Mouse (Mus musculus) hindbrain, embryonic 13.5 days (tissue): Measurements from ENCODE around the gene Mdp1. TPM values are rescaled to one million over a fixed set of nuclear protein-coding genes. Genes with fewer than 3 reads are reported as not detected.

Experiments
- ATAC-seq: fragments of 200-750 bp; cut with Nextera tagmentation; 2 replicates; pipeline ENCODE4 v1.8.0; 2017; ENCODE audit warnings: moderate TSS enrichment; ENCODE audit not compliant: low FRiP score
- H3K27ac ChIP-seq: fragments of 300-500 bp; sonication (generic); 2 replicates; pipeline ENCODE4 v1.5.1; 2015; ENCODE audit warnings: inconsistent platforms, mild to moderate bottlenecking, moderate library complexity
- H3K27me3 ChIP-seq: fragments of 300-500 bp; sonication (generic); 2 replicates; pipeline ENCODE4 v1.6.1; 2015; ENCODE audit warnings: mild to moderate bottlenecking, inconsistent platforms
- H3K36me3 ChIP-seq: fragments of 300-500 bp; sonication (generic); 2 replicates; pipeline ENCODE4 v1.6.1; 2015; ENCODE audit warnings: mild to moderate bottlenecking, inconsistent platforms
- H3K4me1 ChIP-seq: fragments of 300-500 bp; sonication (generic); replicated peaks from 2 replicates; pipeline ENCODE4 v1.6.1; 2015; ENCODE audit warnings: inconsistent platforms
- H3K4me2 ChIP-seq: fragments of 300-500 bp; sonication (generic); 2 replicates; pipeline ENCODE4 v1.6.1; 2015; ENCODE audit warnings: inconsistent platforms, mild to moderate bottlenecking, moderate library complexity
- H3K4me3 ChIP-seq: fragments of 300-500 bp; sonication (generic); 2 replicates; pipeline ENCODE4 v1.5.1; 2015; ENCODE audit warnings: mild to moderate bottlenecking, inconsistent platforms
- H3K9ac ChIP-seq: fragments of 300-500 bp; sonication (generic); 2 replicates; pipeline ENCODE4 v1.6.1; 2015; ENCODE audit warnings: mild to moderate bottlenecking, inconsistent platforms
- H3K9me3 ChIP-seq: fragments of 300-500 bp; sonication (generic); 2 replicates; pipeline ENCODE4 v1.6.1; 2016; ENCODE audit warnings: inconsistent platforms
- WGBS: fragments of 180-500 bp; shearing (Covaris S2); methylation state at CpG from one replicate; pipeline ENCODE4 v1.1.7; 2015; 5-methylcytosine and 5-hydroxymethylcytosine counted together
- polyA plus RNA-seq: library from polyadenylated mRNA; unstranded; fragments of >200 nt; fragmentation: Nextera tagmentation; extraction: Ambion mirVana; gene quantifications from 2 replicates; pipeline ENCODE4 v1.2.1, GENCODE M21; 2015

The Mdp1 gene
- 74.7 and 77.5 TPM in 2 replicates for polyA plus RNA-seq

DNA sequence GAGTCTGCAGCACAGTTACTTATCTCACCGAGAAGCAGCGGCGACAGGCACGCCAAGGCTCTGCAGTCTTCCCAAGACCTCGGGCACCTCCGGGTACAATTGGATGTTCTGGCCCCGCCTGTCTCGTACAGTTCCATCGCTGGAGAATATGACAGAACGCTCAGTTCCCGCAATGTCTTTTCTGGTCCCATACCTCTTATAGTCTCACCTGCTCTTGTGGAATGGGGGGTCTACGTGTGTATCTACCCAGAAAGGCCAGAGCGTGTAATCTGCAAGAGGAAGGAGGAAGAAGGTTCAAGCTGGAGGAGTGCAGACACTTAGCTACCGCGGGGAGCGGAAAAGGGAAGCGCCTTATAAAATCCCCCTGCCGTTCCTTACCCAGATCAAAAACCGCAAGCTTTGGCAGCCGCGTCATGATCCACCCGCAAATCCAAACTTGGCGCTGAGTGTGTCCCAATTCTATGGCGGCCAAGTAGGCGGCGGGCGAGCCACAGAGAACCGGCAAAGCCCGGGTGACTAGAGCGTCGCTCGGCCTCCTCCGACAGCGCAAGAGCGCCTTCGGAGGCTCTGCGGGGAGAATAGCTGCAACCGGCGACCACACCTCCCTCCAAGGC lies at the start of gene Mdp1:
TSS of gene Mdp1 (minus strand) at position 549 of the 614 bp plus-strand sequence.
- Histone ChIP-seq H3K9ac (peak within 1 kb of the TSS; percentile 81), H3K4me2 (peak within 1 kb of the TSS; percentile 64), H3K36me3 (peaks cover 31% of the 10 kb centered on the region), H3K4me1 (peaks cover 15% of the 10 kb centered on the region), H3K27ac (peak within 1 kb of the TSS; percentile 88), H3K4me3 (peak within 1 kb of the TSS; percentile 69), H3K9me3 (no peaks in the 10 kb centered on the region), H3K27me3 (no peaks in the 10 kb centered on the region)
- under 1% methylated on average over 39 of the region's 39 CpGs for WGBS
- ATAC-seq: peak; percentile 96

DNA sequence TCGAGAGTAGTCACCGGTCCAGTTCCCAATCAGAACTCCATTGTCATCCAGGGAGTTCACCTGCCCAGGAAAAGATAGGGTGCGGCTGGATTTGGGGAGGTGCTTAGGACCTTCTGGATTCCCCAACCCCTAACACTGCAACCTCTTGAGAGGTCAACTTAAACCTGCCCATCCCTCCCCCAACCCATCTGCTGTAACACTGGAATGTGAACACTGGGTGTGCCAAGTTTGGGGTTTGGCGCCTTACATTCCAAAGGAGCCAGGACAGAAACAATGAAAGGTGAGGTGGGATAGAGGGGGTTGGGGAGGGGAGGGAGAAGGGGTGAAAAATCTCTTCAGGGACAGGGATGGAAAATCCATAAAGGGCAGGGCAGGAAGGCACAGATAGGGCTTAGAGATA lies 49.2 kb upstream of the Mdp1 start:
- no peak overlapping the region for H3K9ac ChIP-seq
- 93% methylated on average over 4 of the region's 4 CpGs for WGBS

GRCm38 (mm10) chr14:55707397-55707796 lies 47.1 kb upstream of the Mdp1 start:
- H3K36me3 ChIP-seq: no peaks in the 10 kb centered on the region
- H3K4me2 ChIP-seq: no peak overlapping the region
- 81% methylated on average over 5 of the region's 5 CpGs for WGBS
- H3K4me1 ChIP-seq: no peaks in the 10 kb centered on the region
- no peak overlapping the region for H3K27ac ChIP-seq
- H3K4me3 ChIP-seq: no peak overlapping the region
- no peak for ATAC-seq
- H3K9ac ChIP-seq: no peak overlapping the region
- no peaks in the 10 kb centered on the region for H3K9me3 ChIP-seq
- H3K27me3 ChIP-seq: peaks cover 14% of the 10 kb centered on the region

More for the DNA sequence above, 49.2 kb upstream of the Mdp1 start:
- Histone ChIP-seq H3K9me3 (no peaks in the 10 kb centered on the region), H3K27me3 (peaks cover 33% of the 10 kb centered on the region), H3K27ac (no peak overlapping the region), H3K36me3 (no peaks in the 10 kb centered on the region), H3K4me3 (no peak overlapping the region), H3K4me2 (no peak overlapping the region), H3K4me1 (no peaks in the 10 kb centered on the region)
- ATAC-seq: no peak

DNA sequence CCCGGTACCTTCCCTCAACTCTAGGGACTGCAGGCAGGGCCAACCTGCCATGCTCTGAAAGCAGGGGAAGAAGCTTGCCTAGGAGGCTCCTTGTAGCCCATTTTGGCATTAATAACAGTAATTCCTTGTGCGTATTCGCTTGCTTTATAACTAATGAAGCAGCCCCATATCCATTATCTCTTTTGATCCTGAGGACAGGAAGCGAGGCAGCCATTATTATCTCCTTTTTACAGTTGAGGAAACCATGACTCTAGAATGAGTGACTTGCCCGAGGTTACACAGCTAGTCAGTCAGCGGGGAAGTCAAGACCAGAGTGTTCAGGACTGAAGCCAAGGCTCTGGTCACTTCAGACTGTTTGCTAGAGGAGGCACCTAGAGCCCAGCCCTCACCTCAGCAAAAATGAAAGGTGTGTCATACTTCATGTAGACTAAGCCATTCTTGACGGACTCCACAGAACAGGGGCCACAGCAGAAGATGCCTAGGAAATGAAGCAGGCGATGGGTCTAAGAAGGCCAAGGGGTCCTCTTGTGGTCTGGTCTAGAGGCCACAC lies 45.8 kb upstream of the Mdp1 start:
- Histone ChIP-seq H3K4me2 (no peak overlapping the region), H3K36me3 (no peaks in the 10 kb centered on the region), H3K4me3 (no peak overlapping the region), H3K27me3 (0 out of 2 replicates have a peak, but pooled peaks cover 3% of the 10 kb centered on the region), H3K4me1 (no peaks in the 10 kb centered on the region), H3K27ac (no peak overlapping the region), H3K9ac (no peak overlapping the region), H3K9me3 (no peaks in the 10 kb centered on the region)
- 90% methylated on average over 8 of the region's 8 CpGs for WGBS
- no peak for ATAC-seq

GRCm38 (mm10) chr14:55702761-55703160 lies 42.5 kb upstream of the Mdp1 start:
- WGBS: 69% methylated on average over 6 of the region's 6 CpGs
- no peak for ATAC-seq
- no peak overlapping the region for H3K4me3 ChIP-seq
- 0 out of 2 replicates have a peak, but pooled peaks cover 9% of the 10 kb centered on the region for H3K27me3 ChIP-seq
- no peak overlapping the region for H3K4me2 ChIP-seq
- H3K9me3 ChIP-seq: no peaks in the 10 kb centered on the region
- no peak overlapping the region for H3K9ac ChIP-seq
- H3K36me3 ChIP-seq: no peaks in the 10 kb centered on the region
- no peaks in the 10 kb centered on the region for H3K4me1 ChIP-seq
- no peak overlapping the region for H3K27ac ChIP-seq

- H3K4me3 ChIP-seq: no peak overlapping the region
- H3K36me3 ChIP-seq: no peaks in the 10 kb centered on the region
- ATAC-seq: no peak
- no peak overlapping the region for H3K9ac ChIP-seq
- H3K4me1 ChIP-seq: no peaks in the 10 kb centered on the region
- H3K4me2 ChIP-seq: no peak overlapping the region
- H3K27ac ChIP-seq: no peak overlapping the region
- 0 out of 2 replicates have a peak, but pooled peaks cover 9% of the 10 kb centered on the region for H3K27me3 ChIP-seq
- no peaks in the 10 kb centered on the region for H3K9me3 ChIP-seq
- 73% methylated on average over 9 of the region's 9 CpGs for WGBS
Observed at GRCm38 (mm10) chr14:55701131-55701530, 40.8 kb upstream of the Mdp1 start.

DNA sequence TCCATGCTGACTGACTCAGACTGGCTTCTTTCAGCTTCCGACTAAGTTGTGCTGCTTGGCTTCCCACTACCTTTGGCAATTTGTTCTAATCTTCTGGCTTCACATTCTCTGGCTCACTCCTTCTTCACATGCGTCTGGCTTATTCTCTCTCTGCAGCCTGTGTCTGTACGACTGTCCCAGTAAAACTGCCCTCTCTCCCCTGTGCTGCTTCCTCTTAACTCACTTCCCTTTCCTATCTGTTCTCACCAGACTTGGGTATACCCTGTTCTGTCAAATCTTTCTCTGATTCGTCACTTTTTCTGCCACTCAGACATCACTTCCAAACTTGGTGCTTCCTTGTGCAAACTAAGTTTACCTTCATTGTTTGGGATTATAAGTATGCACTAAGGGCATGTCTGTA lies 36.9 kb upstream of the Mdp1 start:
- H3K4me1 ChIP-seq: no peaks in the 10 kb centered on the region
- H3K9ac ChIP-seq: no peak overlapping the region
- H3K36me3 ChIP-seq: no peaks in the 10 kb centered on the region
- H3K4me3 ChIP-seq: no peak overlapping the region
- no peak for ATAC-seq
- H3K4me2 ChIP-seq: no peak overlapping the region
- H3K9me3 ChIP-seq: no peaks in the 10 kb centered on the region
- WGBS: 90% methylated on average over 4 of the region's 4 CpGs
- no peak overlapping the region for H3K27ac ChIP-seq
- H3K27me3 ChIP-seq: 0 out of 2 replicates have a peak, but pooled peaks cover 9% of the 10 kb centered on the region

- H3K9ac ChIP-seq: no peak overlapping the region
- no peaks in the 10 kb centered on the region for H3K36me3 ChIP-seq
- no peaks in the 10 kb centered on the region for H3K9me3 ChIP-seq
- no peak overlapping the region for H3K4me3 ChIP-seq
- H3K4me1 ChIP-seq: no peaks in the 10 kb centered on the region
- no peak overlapping the region for H3K27ac ChIP-seq
- 79% methylated on average over 10 of the region's 10 CpGs for WGBS
- no peak overlapping the region for H3K4me2 ChIP-seq
- ATAC-seq: no peak
- H3K27me3 ChIP-seq: peaks cover 4% of the 10 kb centered on the region; the same call in 1 of the 2 replicates
Observed at GRCm38 (mm10) chr14:55689433-55689832, 29.1 kb upstream of the Mdp1 start.

- peaks cover 31% of the 10 kb centered on the region for H3K36me3 ChIP-seq
- H3K9ac ChIP-seq: peak overlapping the region; percentile 63
- H3K4me1 ChIP-seq: peaks cover 13% of the 10 kb centered on the region
- H3K9me3 ChIP-seq: no peaks in the 10 kb centered on the region
- peaks cover 4% of the 10 kb centered on the region; the same call in 1 of the 2 replicates for H3K27me3 ChIP-seq
- 0 out of 2 replicates have a peak overlapping the region, but pooled peaks have one; percentile 74 for H3K27ac ChIP-seq
- peak overlapping the region; percentile 78 for H3K4me2 ChIP-seq
- ATAC-seq: no peak; the same call in 1 of the 2 replicates
- 16% methylated on average over 3 of the region's 3 CpGs for WGBS
- peak overlapping the region; percentile 73 for H3K4me3 ChIP-seq
Observed at GRCm38 (mm10) chr14:55682118-55682493, 21.8 kb upstream of the Mdp1 start.

GRCm38 (mm10) chr14:55681160-55682117 lies 21.1 kb upstream of the Mdp1 start, which contains the start of gene Tinf2:
TSS of gene Tinf2 (minus strand) at chr14:55681820.
- Histone ChIP-seq H3K9me3 (no peaks in the 10 kb centered on the region), H3K4me2 (peak within 1 kb of the TSS; percentile 78), H3K4me3 (peak within 1 kb of the TSS; percentile 73), H3K27ac (peak within 1 kb of the TSS; percentile 74), H3K9ac (peak within 1 kb of the TSS; percentile 81), H3K4me1 (peaks cover 13% of the 10 kb centered on the region), H3K36me3 (peaks cover 38% of the 10 kb centered on the region), H3K27me3 (peaks cover 4% of the 10 kb centered on the region; the same call in 1 of the 2 replicates)
- under 1% methylated on average over 65 of the region's 66 CpGs for WGBS
- peak; percentile 99 for ATAC-seq

GRCm38 (mm10) chr14:55677615-55678014 lies 17.3 kb upstream of the Mdp1 start:
- no peak overlapping the region for H3K4me2 ChIP-seq
- no peaks in the 10 kb centered on the region for H3K27me3 ChIP-seq
- no peak overlapping the region for H3K9ac ChIP-seq
- H3K27ac ChIP-seq: no peak overlapping the region
- ATAC-seq: no peak
- H3K9me3 ChIP-seq: no peaks in the 10 kb centered on the region
- peaks cover 50% of the 10 kb centered on the region for H3K36me3 ChIP-seq
- WGBS: 86% methylated on average over 4 of the region's 4 CpGs
- no peak overlapping the region for H3K4me3 ChIP-seq
- H3K4me1 ChIP-seq: peaks cover 17% of the 10 kb centered on the region

DNA sequence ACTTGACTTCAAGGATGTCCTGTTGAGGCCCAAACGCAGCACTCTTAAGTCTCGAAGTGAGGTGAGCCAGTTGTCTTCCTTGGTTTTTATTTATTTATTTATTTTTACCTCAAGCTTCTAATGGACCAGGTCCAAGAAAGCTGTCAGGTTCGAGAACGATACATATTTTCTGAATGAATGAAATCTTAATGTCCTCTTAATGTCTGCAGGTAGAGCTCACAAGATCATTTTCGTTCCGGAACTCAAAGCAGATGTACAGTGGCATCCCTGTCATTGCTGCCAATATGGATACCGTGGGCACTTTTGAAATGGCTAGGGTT lies 12.4 kb upstream of the Mdp1 start:
- Histone ChIP-seq H3K36me3 (peaks cover 33% of the 10 kb centered on the region), H3K27me3 (no peaks in the 10 kb centered on the region), H3K9me3 (no peaks in the 10 kb centered on the region), H3K4me3 (peak overlapping the region; percentile 62), H3K4me1 (peaks cover 37% of the 10 kb centered on the region), H3K27ac (peak overlapping the region; percentile 93), H3K9ac (peak overlapping the region; percentile 70), H3K4me2 (peak overlapping the region; percentile 97)
- 87% methylated on average over 7 of the region's 7 CpGs for WGBS
- no peak for ATAC-seq
